Mouse (Mus musculus) layer of hippocampus, postnatal 14 days (tissue): ENCODE data around the gene Chst8. TPM values are rescaled to one million over a fixed set of nuclear protein-coding genes. Genes with fewer than 3 reads are reported as not detected.

Source experiments
- DNase-seq, 2 experiments: peaks; one replicate each; pipeline ENCODE4 v3.0.0; 2021 to 2022; ENCODE audit warnings: low spot score in 2 of 2, mixed read lengths in 1 of 2
- total RNA-seq, 2 experiments: library from RNA; stranded (reverse); gene quantifications; 2 replicates each; pipeline ENCODE4 v1.2.3; 2021

Gene Chst8
- total RNA-seq, 2 experiments from 2014 or later: 29.6 to 34.3 TPM

GRCm38 (mm10) chr7:34718651-34719050, 93.9 kb downstream of the Chst8 start:
- DNase-seq: no peak

GRCm38 (mm10) chr7:34717161-34717810, 95.2 kb downstream of the Chst8 start:
- no peak for DNase-seq

GRCm38 (mm10) chr7:34714848-34715460, 97.6 kb downstream of the Chst8 start:
- no peak for DNase-seq

- DNase-seq: peak; percentile 46 to 71
These were observed 103.4 kb downstream of the Chst8 start for GRCm38 (mm10) chr7:34709111-34709510.

GRCm38 (mm10) chr7:34704401-34704800, 108.1 kb downstream of the Chst8 start:
- no peak for DNase-seq

GRCm38 (mm10) chr7:34703437-34703836, 109.1 kb downstream of the Chst8 start:
- no peak for DNase-seq

- DNase-seq: no peak
These were observed 109.7 kb downstream of the Chst8 start for GRCm38 (mm10) chr7:34702718-34703351.

GRCm38 (mm10) chr7:34699888-34700287, 112.6 kb downstream of the Chst8 start:
- no peak for DNase-seq

GRCm38 (mm10) chr7:34698221-34698620, 114.3 kb downstream of the Chst8 start:
- DNase-seq: no peak

- DNase-seq: no peak
These were observed 116.4 kb downstream of the Chst8 start for GRCm38 (mm10) chr7:34696086-34696485.

GRCm38 (mm10) chr7:34694898-34695297, 117.6 kb downstream of the Chst8 start:
- DNase-seq: no peak

GRCm38 (mm10) chr7:34693916-34694315, 118.6 kb downstream of the Chst8 start:
- DNase-seq: no peak

- DNase-seq: no peak
These were observed 119.4 kb downstream of the Chst8 start for GRCm38 (mm10) chr7:34693072-34693471.

- DNase-seq: no peak
These were observed 122.4 kb downstream of the Chst8 start for GRCm38 (mm10) chr7:34690111-34690510.

- no peak for DNase-seq
These were observed 123.5 kb downstream of the Chst8 start for GRCm38 (mm10) chr7:34689028-34689427.

GRCm38 (mm10) chr7:34685801-34686200, 126.7 kb downstream of the Chst8 start:
- no peak for DNase-seq

GRCm38 (mm10) chr7:34685176-34685575, 127.3 kb downstream of the Chst8 start:
- DNase-seq: no peak

- peak; percentile 52 to 59 for DNase-seq
These were observed 131.6 kb downstream of the Chst8 start for GRCm38 (mm10) chr7:34680771-34681421.

- DNase-seq: no peak
These were observed 132.6 kb downstream of the Chst8 start for GRCm38 (mm10) chr7:34679886-34680285.

- DNase-seq: peak; percentile 81 to 86
These were observed 136.5 kb downstream of the Chst8 start for GRCm38 (mm10) chr7:34675831-34676514.

GRCm38 (mm10) chr7:34675120-34675790, 137.3 kb downstream of the Chst8 start:
- DNase-seq: no peak
